Mouse (Mus musculus): ENCODE data around the gene Hinfp. TPM values are rescaled to one million over a fixed set of nuclear protein-coding genes. Genes with fewer than 3 reads are reported as not detected.

The Hinfp gene
- polyA plus RNA-seq, 1 experiment from 2014 or later = 23.6 TPM

DNA sequence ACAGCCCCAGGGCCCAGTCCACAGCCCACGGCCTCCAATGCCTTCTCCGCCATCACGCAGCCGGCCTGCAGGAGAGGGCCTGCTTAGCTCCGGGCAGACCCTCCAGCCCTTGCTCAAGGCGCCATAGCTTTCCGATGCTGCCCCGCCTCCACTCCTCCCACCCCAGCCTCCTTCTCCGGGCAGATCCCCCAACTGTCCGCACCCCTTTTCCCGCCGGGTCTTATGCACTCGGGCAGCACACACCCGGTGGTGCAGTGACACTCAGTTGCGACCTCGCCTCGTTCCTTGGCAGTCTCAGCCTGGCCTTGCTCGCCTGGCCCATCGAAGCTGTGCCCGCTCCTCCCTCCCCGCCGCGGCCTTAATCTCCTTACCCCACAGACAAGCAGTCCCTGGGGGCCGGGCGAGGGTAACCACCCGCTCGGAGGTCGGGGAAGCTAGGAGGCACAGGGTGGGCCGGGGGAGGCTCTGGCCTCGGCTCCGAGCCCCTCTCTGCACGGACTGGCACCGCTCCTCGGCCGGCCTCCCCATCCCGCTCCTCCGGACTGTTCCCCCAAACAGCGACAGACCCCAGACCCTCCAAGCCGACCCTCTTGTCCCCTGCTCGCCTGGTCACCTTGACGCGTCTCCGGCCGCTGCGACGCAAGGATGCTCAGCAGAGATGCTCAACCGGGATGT, 17.9 kb downstream of the Hinfp start:
- H3K27ac ChIP-seq (ENCODE audit: low read depth, low read length) = peak overlapping the region; percentile 53
- ATAC-seq (ENCODE audit: insufficient read depth, low FRiP score, low TSS enrichment) (peak; percentile 45), DNase-seq (ENCODE audit: low spot score) (peak; percentile 62)
- H3K27me3 ChIP-seq (ENCODE audit: control insufficient read depth, insufficient read depth, low read length) = peaks cover 12% of the 10 kb centered on the region; the same call in 1 of the 2 replicates
- no peaks in the 10 kb centered on the region for H3K9me3 ChIP-seq (ENCODE audit: control insufficient read depth, low read length)
- H3K9ac ChIP-seq (ENCODE audit: low read length) = peak overlapping the region; percentile 81
- WGBS = under 1% methylated on average over 45 of the region's 47 CpGs
- peak overlapping the region; percentile 97 for H3K4me2 ChIP-seq (ENCODE audit: low read depth)
- H3K4me3 ChIP-seq (ENCODE audit: low read depth, low read length) = peak overlapping the region; percentile 74
- peaks cover 10% of the 10 kb centered on the region for H3K4me1 ChIP-seq (ENCODE audit: control insufficient read depth, insufficient read depth, low read length)
- H3K36me3 ChIP-seq (ENCODE audit: control insufficient read depth, insufficient read depth, low read length) = peaks cover 3% of the 10 kb centered on the region

DNA sequence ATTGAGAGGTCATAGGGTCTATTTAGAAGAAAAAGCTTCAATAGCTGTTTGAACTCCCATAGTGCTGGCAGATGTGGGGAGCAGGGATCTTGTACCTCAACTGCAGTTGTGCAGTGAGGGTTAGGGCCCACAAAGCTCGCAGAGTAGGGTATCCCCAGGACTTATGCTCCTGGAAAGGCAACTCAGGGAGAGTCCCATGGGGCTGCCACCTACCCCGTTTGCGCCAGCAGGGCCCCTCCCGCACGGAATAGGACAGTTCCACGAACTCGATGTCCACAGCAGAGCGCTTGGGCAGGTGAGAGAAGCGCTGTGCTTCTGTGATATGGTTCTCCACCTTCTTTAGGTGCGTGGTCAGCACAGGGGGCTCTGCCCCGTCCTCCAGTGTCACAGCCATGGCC, 18.5 kb downstream of the Hinfp start:
- H3K4me2 ChIP-seq (ENCODE audit: low read depth) = peak overlapping the region; percentile 97
- H3K4me1 ChIP-seq (ENCODE audit: control insufficient read depth, insufficient read depth, low read length) = peaks cover 10% of the 10 kb centered on the region
- no peaks in the 10 kb centered on the region for H3K9me3 ChIP-seq (ENCODE audit: control insufficient read depth, low read length)
- H3K4me3 ChIP-seq (ENCODE audit: low read depth, low read length) = peak overlapping the region; percentile 74
- DNase-seq (ENCODE audit: low spot score) (no peak), ATAC-seq (ENCODE audit: insufficient read depth, low FRiP score, low TSS enrichment) (0 out of 2 replicates have a peak, but pooled peaks have one; percentile 18)
- H3K36me3 ChIP-seq (ENCODE audit: control insufficient read depth, insufficient read depth, low read length) = peaks cover 3% of the 10 kb centered on the region
- H3K27ac ChIP-seq (ENCODE audit: low read depth, low read length) = no peak overlapping the region
- H3K27me3 ChIP-seq (ENCODE audit: control insufficient read depth, insufficient read depth, low read length) = peaks cover 12% of the 10 kb centered on the region; the same call in 1 of the 2 replicates
- H3K9ac ChIP-seq (ENCODE audit: low read length) = peak overlapping the region; percentile 81
- WGBS = 2% methylated on average over 11 of the region's 11 CpGs

DNA sequence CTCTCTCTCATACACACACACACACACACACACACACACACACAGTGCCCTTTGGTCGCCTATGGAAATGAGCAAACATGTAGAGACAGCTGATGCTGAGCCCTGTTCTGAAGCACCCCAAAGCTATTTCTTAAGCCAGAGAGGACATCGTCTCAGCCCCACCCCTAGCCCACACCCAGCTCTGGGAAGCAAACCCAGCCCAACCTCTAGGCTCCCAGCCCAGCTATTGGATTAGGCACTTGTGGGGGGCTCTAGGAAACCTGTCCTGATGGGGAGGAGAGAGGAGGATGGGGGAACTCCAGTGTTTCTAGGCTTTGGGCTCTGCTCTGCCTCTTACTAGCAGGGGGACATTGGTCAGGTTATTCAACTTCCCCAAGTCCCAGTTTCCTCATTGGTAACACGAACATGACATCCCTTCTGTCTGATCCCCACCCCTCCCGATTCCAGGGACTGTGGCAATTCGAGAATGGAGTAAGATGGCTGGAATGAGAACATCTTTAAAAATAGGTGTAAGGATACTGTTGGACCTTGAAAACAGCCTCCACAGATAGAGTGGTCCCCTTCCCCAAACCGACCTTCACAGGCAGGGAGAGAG, 19.1 kb downstream of the Hinfp start:
- Histone ChIP-seq H3K9ac (ENCODE audit: low read length) (no peak overlapping the region), H3K36me3 (ENCODE audit: control insufficient read depth, insufficient read depth, low read length) (peaks cover 3% of the 10 kb centered on the region), H3K4me1 (ENCODE audit: control insufficient read depth, insufficient read depth, low read length) (peaks cover 10% of the 10 kb centered on the region), H3K4me2 (ENCODE audit: low read depth) (peak overlapping the region; percentile 97; the same call in 1 of the 2 replicates), H3K27me3 (ENCODE audit: control insufficient read depth, insufficient read depth, low read length) (peaks cover 12% of the 10 kb centered on the region; the same call in 1 of the 2 replicates), H3K9me3 (ENCODE audit: control insufficient read depth, low read length) (no peaks in the 10 kb centered on the region), H3K4me3 (ENCODE audit: low read depth, low read length) (peak overlapping the region; percentile 74; the same call in 1 of the 2 replicates), H3K27ac (ENCODE audit: low read depth, low read length) (no peak overlapping the region)
- DNase-seq (ENCODE audit: low spot score) = no peak
- WGBS = 17% methylated on average over 6 of the region's 6 CpGs
- ATAC-seq (ENCODE audit: insufficient read depth, low FRiP score, low TSS enrichment) = no peak

DNA sequence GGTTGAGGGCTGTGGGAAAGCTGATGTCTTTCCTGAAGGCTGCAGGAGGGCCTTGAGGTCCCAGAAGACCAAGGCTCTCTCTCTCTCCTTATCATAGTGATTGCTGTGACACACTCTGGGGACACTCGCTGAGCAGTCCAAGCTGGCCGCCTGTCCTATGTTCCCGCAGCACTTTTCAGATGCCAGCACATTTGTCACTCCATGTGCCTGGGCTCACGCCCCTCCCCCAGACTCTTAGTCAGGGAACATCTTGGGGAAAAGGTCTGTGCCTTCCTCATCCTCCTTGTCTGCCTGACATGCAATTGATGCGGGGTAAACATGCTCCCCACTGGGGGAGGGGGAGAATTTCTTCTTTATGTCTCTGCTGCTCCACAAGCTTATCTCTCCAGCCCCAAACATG, 22.3 kb downstream of the Hinfp start:
- no peak overlapping the region for H3K4me2 ChIP-seq (ENCODE audit: low read depth)
- H3K27me3 ChIP-seq (ENCODE audit: control insufficient read depth, insufficient read depth, low read length) = peaks cover 12% of the 10 kb centered on the region; the same call in 1 of the 2 replicates
- no peak overlapping the region for H3K9ac ChIP-seq (ENCODE audit: low read length)
- H3K9me3 ChIP-seq (ENCODE audit: control insufficient read depth, low read length) = no peaks in the 10 kb centered on the region
- no peak overlapping the region for H3K4me3 ChIP-seq (ENCODE audit: low read depth, low read length)
- DNase-seq (ENCODE audit: low spot score) = no peak
- no peak for ATAC-seq (ENCODE audit: insufficient read depth, low FRiP score, low TSS enrichment)
- WGBS = 66% methylated on average over 5 of the region's 5 CpGs
- peaks cover 6% of the 10 kb centered on the region for H3K4me1 ChIP-seq (ENCODE audit: control insufficient read depth, insufficient read depth, low read length)
- no peaks in the 10 kb centered on the region for H3K36me3 ChIP-seq (ENCODE audit: control insufficient read depth, insufficient read depth, low read length)
- no peak overlapping the region for H3K27ac ChIP-seq (ENCODE audit: low read depth, low read length)

DNA sequence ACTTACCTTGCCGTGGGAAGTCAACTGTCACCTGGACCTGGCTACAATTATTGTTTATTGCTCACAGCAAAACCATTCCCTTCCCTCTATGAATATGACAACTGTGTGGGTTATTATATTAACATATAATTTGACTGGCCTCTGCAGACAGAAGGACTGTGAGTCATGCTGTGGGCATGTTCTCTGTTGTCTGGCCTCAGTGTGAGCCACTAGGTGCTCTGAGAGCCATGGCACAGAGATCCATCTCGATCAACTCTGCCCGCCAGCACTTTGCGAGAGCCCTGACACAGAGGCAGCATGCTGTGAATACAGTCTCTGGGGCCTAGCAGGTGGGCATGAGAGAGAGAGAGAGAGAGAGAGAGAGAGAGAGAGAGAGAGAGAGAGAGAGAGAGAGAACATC, 35.5 kb downstream of the Hinfp start:
- Histone ChIP-seq H3K9ac (ENCODE audit: low read length) (no peak overlapping the region), H3K4me3 (ENCODE audit: low read depth, low read length) (no peak overlapping the region), H3K36me3 (ENCODE audit: control insufficient read depth, insufficient read depth, low read length) (no peaks in the 10 kb centered on the region), H3K9me3 (ENCODE audit: control insufficient read depth, low read length) (no peaks in the 10 kb centered on the region), H3K4me1 (ENCODE audit: control insufficient read depth, insufficient read depth, low read length) (no peaks in the 10 kb centered on the region; the same call in 1 of the 2 replicates), H3K27ac (ENCODE audit: low read depth, low read length) (no peak overlapping the region), H3K4me2 (ENCODE audit: low read depth) (no peak overlapping the region), H3K27me3 (ENCODE audit: control insufficient read depth, insufficient read depth, low read length) (no peaks in the 10 kb centered on the region)
- DNase-seq (ENCODE audit: low spot score) = no peak
- ATAC-seq (ENCODE audit: insufficient read depth, low FRiP score, low TSS enrichment) = no peak
- 94% methylated on average over 4 of the region's 4 CpGs for WGBS

DNA sequence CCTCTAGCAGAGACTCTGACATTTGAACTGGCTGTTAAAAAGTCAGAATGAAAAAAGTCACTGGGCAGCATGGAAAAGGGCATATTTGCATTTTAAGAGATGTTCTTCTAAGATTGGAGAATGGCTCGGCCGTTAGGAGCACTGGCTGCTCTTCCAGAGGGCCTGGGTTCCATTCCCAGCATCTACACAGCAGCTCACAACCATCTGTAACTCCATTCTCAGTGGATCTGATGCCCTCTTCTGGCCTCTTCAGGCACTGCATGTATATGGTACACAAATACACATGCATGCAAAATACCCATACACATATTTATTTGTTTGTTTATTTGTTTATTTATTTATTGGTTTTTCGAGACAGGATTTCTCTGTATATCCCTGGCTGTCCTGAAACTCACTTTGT, 36.4 kb downstream of the Hinfp start:
- no peaks in the 10 kb centered on the region; the same call in 1 of the 2 replicates for H3K4me1 ChIP-seq (ENCODE audit: control insufficient read depth, insufficient read depth, low read length)
- 79% methylated on average over 3 of the region's 3 CpGs for WGBS
- H3K9ac ChIP-seq (ENCODE audit: low read length) = no peak overlapping the region
- ATAC-seq (ENCODE audit: insufficient read depth, low FRiP score, low TSS enrichment) (no peak), DNase-seq (ENCODE audit: low spot score) (no peak)
- no peaks in the 10 kb centered on the region for H3K27me3 ChIP-seq (ENCODE audit: control insufficient read depth, insufficient read depth, low read length)
- no peak overlapping the region for H3K4me2 ChIP-seq (ENCODE audit: low read depth)
- H3K36me3 ChIP-seq (ENCODE audit: control insufficient read depth, insufficient read depth, low read length) = no peaks in the 10 kb centered on the region
- no peak overlapping the region for H3K27ac ChIP-seq (ENCODE audit: low read depth, low read length)
- H3K4me3 ChIP-seq (ENCODE audit: low read depth, low read length) = no peak overlapping the region
- H3K9me3 ChIP-seq (ENCODE audit: control insufficient read depth, low read length) = no peaks in the 10 kb centered on the region

DNA sequence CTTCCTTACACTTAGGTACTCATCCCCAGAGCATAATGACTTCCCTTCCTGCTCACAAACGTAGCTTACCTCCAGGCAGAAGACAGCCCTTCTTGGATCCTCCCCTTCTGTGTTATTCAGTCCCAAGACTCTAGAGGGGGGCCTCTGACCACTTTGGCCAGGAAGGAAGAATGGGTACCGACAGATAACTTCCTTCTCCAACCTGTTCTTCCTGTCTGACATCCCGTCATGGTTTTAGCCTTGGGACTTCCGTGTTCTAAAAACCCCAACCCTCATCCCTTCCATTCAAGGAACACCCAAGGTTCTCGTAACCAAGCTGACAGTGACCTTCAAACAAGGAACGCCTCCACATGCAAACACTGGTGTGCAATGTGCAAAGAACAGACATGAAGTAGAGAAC, 37.0 kb downstream of the Hinfp start, which contains the start of gene Nlrx1:
TSS of gene Nlrx1 (minus strand) at position 168 of the 400 bp plus-strand sequence.
- H3K27me3 ChIP-seq (ENCODE audit: control insufficient read depth, insufficient read depth, low read length) = no peaks in the 10 kb centered on the region
- H3K4me1 ChIP-seq (ENCODE audit: control insufficient read depth, insufficient read depth, low read length) = no peaks in the 10 kb centered on the region; the same call in 1 of the 2 replicates
- H3K27ac ChIP-seq (ENCODE audit: low read depth, low read length) = no peak within 1 kb of the TSS
- no peaks in the 10 kb centered on the region for H3K36me3 ChIP-seq (ENCODE audit: control insufficient read depth, insufficient read depth, low read length)
- H3K4me2 ChIP-seq (ENCODE audit: low read depth) = peak within 1 kb of the TSS; percentile 54
- peak within 1 kb of the TSS; percentile 31 for H3K4me3 ChIP-seq (ENCODE audit: low read depth, low read length)
- no peak for ATAC-seq (ENCODE audit: insufficient read depth, low FRiP score, low TSS enrichment)
- DNase-seq (ENCODE audit: low spot score) = no peak
- WGBS = 84% methylated on average over 6 of the region's 6 CpGs
- peak within 1 kb of the TSS; percentile 75 for H3K9ac ChIP-seq (ENCODE audit: low read length)
- H3K9me3 ChIP-seq (ENCODE audit: control insufficient read depth, low read length) = no peaks in the 10 kb centered on the region

DNA sequence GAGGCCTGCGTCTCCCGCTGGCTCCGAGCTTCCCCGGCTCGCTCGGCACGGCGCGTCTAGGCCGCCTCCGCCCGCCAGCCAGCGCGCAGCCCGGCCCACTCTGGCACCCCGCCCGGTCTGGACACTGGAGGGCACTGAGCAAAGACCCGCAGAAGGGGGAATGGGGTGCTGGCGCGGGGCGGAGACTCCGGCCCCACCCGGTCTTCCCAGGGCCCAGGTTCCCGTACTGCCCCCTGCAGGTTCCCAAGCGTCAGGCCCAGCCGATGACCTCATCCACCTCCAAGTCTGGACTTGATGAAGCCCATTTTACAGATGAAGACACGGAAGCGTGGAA, 37.5 kb downstream of the Hinfp start:
- ATAC-seq (ENCODE audit: insufficient read depth, low FRiP score, low TSS enrichment) (peak; percentile 71), DNase-seq (ENCODE audit: low spot score) (peak; percentile 80)
- Histone ChIP-seq H3K4me3 (ENCODE audit: low read depth, low read length) (peak overlapping the region; percentile 31), H3K27me3 (ENCODE audit: control insufficient read depth, insufficient read depth, low read length) (no peaks in the 10 kb centered on the region), H3K36me3 (ENCODE audit: control insufficient read depth, insufficient read depth, low read length) (no peaks in the 10 kb centered on the region), H3K4me2 (ENCODE audit: low read depth) (peak overlapping the region; percentile 54), H3K27ac (ENCODE audit: low read depth, low read length) (no peak overlapping the region), H3K4me1 (ENCODE audit: control insufficient read depth, insufficient read depth, low read length) (no peaks in the 10 kb centered on the region; the same call in 1 of the 2 replicates), H3K9me3 (ENCODE audit: control insufficient read depth, low read length) (no peaks in the 10 kb centered on the region), H3K9ac (ENCODE audit: low read length) (peak overlapping the region; percentile 75)
- WGBS = 5% methylated on average over 28 of the region's 28 CpGs

All from neural tube, embryonic 11.5 days (tissue).